Mouse (Mus musculus): ENCODE results near the gene Grm2.

The Grm2 gene

DNA sequence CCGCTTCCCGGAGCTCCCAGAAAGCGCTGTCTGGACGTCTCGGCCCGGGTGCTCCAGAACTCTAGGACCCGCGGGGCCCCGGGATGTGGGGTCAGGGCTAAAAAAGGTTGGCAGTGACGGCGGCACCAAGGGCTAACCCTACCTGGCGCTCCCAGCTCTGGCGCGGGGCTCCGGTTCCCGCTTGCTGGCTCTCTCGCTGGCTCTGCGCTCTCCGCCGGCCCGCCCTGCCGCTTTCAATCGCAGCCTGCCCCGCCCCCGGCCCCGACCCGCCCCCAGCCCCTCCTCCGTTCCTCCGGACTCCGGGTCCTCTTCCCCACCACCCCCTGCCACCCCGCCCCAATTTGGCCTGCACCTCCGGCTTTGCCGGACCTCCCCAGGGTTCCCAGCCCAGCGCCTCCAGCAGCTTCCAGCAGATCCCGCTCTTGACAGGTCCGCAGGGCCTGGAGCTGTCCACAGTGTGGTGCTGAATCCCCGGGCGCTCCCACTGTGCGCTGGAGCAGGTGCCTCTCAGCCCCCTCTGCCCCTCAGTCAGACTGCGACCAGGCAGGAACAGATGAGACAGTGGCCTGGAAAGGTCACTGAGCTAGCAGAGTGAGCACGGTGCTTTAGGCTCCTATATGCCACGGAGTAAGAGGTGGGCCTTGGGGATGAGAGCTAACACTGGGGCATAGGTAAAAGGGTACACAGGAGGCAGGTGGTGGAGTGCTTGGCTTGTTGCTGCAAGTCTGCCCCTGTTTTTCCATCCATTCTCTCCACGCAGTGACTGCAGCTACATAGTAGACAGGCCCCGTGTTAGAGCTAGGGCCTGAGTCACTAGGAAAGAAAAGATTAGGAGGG lies at the start of gene Grm2:
TSS of gene Grm2 (minus strand) at position 199 of the 837 bp plus-strand sequence.
- DNase-seq, result peak; percentile 62

- no peak for DNase-seq
Measured at GRCm38 (mm10) chr9:106692973-106693481, 37.1 kb upstream of the Grm2 start.

DNA sequence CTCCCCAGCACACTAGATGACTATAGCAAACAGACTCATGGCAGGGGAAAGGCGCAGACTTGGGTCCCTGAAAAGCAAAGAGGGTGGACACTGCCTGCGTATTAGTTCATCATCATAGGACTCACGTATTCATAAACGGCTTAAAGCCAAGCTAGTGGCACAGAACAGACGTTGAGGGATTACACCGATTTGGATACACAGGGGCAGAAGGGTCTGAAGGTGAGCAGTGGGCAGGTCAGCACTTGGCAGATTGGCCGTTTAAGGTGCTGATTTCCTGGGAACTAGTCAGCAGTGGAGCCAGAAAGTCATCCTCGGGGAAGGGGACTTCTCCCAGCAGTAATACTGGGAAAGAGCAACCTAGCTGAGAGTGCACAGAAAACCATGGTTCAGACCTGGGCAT lies 33.0 kb upstream of the Grm2 start:
- DNase-seq, result no peak

DNA sequence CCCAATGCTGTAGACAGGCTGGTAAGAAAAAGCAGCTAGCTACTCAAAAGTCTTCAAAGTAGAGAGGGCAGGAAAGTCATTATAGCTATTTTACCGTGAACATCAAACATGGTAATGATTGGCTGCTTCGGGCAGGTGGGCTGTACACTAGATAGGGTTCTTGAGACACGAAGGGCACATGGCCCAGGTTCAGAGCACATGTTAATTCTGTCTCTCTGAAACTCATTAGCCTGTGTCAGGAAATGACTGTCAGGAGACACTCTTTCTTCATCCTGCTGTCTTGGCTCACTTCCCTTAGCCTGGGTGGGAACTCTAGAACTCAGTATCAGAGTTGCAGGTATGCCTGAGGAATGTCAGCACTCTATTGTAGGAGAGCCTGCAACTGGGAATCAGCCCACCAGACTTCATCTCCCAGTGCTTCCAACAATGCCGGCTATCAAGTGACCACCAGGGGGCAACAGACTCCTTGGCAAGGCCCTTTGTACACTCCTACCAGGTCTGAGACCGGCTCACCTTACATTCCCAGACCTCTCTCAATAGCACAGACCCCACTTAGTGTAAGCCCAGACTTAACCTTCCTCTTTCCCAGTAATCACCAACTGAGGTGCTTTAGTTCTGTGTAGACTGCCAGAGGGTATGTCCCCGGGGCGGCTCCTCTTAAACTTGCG lies 31.2 kb upstream of the Grm2 start:
- peak; percentile 80 for DNase-seq

DNA sequence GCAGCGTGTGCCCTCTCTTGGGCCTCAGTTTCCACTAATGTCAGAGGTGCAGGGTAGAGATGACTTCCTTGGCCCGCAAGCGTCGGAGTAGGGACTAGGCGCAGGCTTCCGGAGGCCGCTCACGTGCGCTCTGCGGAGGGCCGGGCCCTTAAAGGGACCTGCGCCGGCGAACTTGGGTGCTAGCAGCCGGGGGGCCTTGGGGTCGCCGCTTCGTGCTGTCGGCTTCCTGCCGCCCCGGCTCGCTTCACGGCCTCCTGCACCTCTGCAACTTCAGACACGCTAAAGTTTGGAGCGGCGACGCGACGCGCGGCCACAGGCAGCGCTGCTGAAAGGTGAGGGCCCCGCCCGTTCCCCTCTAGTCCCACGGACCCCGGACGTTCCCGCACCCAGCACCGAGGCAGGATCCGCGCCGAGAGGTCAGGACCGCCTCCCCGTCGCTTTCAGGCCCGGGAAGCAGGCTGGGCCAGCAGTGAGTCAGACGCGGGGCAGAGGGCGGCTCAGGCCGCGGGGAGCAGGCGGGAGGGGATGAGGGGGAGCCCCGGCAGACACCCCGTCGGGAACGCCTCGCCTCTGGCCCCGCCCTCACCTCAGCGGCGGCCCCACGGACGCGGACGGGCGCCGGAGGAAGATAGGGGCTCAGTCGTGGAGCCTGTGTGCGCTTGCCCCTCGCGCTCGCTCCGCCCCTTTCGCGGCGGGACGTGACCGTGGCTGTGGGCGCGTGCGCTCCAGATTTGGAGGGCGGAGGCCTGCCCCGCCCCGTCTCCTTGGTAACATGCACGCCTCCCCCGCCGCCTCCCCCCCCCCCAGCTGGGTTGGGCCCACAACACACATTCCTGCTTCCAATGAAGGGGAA lies 29.6 kb upstream of the Grm2 start, which contains the start of gene Tex264:
TSS of gene Tex264 (minus strand) at position 679 of the 853 bp plus-strand sequence.
- peak; percentile 91 for DNase-seq

DNA sequence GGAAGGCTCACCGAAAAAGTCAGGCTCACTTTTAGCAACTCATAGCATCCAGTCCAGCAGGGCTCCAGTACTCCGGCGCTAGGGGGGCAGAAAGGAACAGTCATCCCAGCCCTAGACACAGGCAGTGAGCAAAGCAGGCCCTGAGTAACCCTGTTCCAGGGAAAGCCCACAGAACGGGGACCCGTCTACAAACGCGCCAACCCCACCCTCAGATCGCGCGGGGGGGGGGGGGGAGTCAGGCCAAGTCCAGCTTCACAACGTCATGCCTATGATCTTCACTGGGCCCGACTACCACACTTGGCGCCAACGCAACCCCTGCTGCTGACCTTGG lies 29.0 kb upstream of the Grm2 start:
- no peak for DNase-seq

- DNase-seq, result no peak
Measured at GRCm38 (mm10) chr9:106684093-106684872, 28.4 kb upstream of the Grm2 start.

GRCm38 (mm10) chr9:106681026-106681425 lies 25.1 kb upstream of the Grm2 start:
- no peak for DNase-seq

- DNase-seq, result no peak
Measured at GRCm38 (mm10) chr9:106678242-106678641, 22.4 kb upstream of the Grm2 start.

- no peak for DNase-seq
Measured at GRCm38 (mm10) chr9:106677702-106678101, 21.8 kb upstream of the Grm2 start.

- no peak for DNase-seq
Measured at GRCm38 (mm10) chr9:106676571-106676970, 20.7 kb upstream of the Grm2 start.

GRCm38 (mm10) chr9:106675965-106676364 lies 20.1 kb upstream of the Grm2 start:
- no peak for DNase-seq

- DNase-seq, result peak; percentile 89
Measured at GRCm38 (mm10) chr9:106675480-106675879, 19.6 kb upstream of the Grm2 start.

GRCm38 (mm10) chr9:106673860-106674259 lies 18.0 kb upstream of the Grm2 start:
- DNase-seq, result no peak

- DNase-seq, result no peak
Measured at GRCm38 (mm10) chr9:106664856-106665255, 9.0 kb upstream of the Grm2 start.

DNA sequence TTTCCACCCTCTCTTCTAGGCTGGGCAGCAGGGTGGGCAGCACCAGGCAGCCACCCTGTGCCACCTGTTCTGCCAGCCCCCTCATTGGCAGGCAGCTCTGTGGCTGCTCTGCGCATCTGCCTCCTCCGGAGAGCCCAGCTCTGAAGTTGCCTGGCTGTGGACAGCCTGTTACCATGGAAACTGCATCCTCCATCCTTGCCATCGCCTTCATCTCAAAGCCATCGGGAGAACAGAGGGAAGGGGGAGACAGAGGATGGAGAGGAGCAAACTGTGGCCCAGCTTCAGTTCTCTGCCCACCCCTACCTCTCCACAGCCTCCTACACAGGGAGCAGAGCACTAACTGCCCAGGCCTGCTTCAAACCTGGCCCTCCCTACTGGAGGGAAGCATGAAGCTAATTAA lies 8.6 kb upstream of the Grm2 start:
- no peak for DNase-seq

- no peak for DNase-seq
Measured at GRCm38 (mm10) chr9:106663200-106663599, 7.3 kb upstream of the Grm2 start.

DNA sequence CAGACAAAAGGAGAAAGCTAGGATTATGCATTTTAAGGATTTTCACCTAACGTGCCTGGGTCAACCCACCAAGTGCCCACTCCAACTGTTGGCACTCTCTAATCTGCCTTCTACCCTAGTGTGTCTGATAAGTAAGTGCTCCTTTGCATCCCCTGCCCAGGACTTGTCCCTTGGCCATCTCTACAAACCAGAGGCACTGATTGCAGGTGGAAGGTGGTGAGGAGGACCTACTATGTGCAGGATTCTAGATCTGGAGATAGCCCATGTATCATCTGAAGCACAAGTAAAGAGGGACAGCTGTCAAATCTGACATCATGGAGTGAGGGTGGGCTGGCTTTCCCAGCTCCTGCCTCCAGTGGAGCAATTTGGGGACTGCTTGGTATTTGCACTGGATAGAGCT lies 4.1 kb upstream of the Grm2 start:
- DNase-seq, result no peak

GRCm38 (mm10) chr9:106659441-106659840 lies 3.6 kb upstream of the Grm2 start:
- no peak for DNase-seq

DNA sequence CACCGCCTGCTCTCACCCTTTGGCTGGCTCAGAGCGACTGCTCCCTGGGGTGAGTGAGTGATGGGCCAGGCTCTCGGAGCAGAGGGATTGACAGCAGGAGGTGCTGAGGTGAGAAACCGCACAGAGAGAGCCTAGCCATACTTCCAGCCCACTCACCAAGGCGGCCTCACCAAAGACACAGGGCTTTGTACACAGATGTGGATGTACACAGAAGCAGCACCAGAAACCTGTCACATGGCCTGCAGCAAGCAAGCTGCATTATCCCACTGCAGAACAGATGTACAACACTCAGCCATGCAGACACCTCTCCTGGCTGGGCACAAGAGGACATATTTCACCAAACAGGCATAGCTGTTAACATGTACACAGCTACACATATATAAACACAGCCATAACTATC lies 1.7 kb upstream of the Grm2 start:
- DNase-seq, result no peak

- DNase-seq, result no peak
Measured at GRCm38 (mm10) chr9:106656820-106657219, 938 bp upstream of the Grm2 start.

- DNase-seq, result no peak
Measured at GRCm38 (mm10) chr9:106652720-106653119, 3.2 kb downstream of the Grm2 start.

All from kidney, adult 18-20 months (tissue).